Mouse (Mus musculus): Measurements from ENCODE around the gene Derl2.

Gene Derl2

DNA sequence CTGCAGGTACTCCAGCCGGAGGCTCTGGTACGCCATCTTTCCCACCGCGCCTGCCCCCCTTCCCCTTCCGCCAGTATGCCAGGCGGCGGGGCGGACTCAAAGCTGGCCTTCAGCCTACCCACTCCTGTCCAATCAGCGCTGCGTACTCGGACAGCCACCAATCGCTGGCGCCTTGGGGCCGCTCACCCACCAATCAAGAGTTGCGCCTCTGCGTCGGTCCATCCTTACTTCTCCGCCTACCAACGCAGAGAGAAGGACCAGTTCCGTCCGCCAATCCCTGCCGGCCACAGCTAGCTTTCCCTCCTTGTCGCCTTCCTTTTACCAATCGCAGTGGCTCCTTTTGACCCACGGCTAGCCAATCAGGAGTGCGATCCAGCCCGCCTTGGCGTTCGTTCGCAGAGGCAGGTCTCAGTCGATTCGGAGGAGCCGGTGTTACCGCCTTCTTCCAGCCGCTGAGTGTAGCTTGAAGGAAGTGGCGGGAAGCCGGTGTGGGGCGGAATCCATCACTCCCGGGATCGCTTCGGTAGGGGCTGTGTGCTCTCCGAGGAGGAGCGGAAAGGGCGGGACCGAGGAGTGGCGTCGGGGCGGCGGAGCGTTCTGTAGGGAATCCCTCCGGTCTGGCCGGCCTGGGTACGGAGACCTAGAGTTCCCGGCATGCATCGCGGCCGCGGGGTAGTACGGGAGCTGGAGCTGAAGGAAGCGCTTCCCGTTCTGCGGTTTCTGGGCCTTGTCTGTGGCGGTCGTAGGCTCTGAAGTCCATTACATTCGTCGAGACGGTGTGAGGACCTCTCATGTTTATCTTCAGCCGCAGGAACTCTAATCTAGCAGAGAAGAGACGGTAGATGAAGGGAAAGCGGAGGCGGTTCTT, at the start of gene Derl2, which contains the start of gene Mis12:
Gene Derl2 (minus strand): TSS at position 641 of the 868 bp plus-strand sequence.
Gene Mis12 (plus strand): TSS at position 411 of the 868 bp plus-strand sequence.
- DNase-seq (ENCODE audit: extremely low read depth, low read depth, low spot score), result peak; percentile 94

DNA sequence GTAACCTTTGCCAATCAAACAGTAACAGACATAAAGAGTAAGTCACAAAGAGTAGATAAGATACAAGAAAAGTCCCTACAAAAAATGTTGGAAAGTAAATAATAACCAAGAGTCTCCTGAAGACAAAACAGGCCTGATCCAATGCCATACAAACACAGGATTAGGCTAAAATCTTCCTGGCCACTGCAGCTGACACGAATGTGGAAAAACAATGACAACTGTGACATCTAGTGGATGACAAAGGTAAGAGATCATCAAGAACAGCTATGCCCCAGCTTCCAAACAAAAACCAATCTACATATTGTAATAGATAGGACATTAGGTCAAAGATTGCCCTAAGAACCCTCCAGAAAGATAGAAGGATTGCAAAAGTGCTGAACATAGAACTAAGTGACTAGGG, 32.9 kb upstream of the Derl2 start:
- no peak for DNase-seq (ENCODE audit: extremely low read depth, low read depth, low spot score)

DNA sequence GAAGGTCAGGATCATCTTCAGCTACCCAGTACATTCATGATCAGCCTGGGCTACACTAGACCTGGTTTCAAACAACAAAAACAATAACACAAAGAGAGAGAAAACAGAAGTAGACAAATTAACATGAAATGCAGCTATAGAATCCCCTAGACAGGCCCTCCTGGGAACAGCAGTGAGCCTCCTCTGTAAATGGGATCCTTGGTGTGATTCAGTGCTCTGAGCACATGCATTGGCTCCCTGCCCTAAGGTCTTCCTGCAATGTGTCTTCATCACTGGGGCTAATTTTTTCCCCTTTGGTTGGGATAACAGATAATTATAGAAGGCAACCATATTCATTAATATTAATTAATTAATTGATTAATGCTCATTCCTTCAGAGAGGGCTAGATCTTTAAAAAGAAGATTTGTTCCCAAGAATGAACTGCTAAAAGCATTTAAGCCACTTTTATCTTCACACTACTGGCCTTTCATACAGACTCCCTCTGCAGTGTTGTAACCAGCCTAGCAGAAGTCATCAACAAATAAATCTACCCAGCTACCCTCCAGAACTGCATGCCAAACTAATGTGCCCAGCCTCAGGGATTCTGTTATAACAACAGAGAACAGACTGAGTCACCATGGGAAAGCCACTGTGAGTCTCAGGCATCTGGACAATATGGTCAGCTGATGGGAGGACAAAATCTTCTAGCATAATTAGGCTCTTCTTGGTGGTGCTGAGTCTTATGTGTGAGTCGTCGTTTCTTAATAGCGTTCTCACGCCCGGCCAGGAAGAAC, 20.1 kb upstream of the Derl2 start:
- DNase-seq (ENCODE audit: extremely low read depth, low read depth, low spot score), result no peak

DNA sequence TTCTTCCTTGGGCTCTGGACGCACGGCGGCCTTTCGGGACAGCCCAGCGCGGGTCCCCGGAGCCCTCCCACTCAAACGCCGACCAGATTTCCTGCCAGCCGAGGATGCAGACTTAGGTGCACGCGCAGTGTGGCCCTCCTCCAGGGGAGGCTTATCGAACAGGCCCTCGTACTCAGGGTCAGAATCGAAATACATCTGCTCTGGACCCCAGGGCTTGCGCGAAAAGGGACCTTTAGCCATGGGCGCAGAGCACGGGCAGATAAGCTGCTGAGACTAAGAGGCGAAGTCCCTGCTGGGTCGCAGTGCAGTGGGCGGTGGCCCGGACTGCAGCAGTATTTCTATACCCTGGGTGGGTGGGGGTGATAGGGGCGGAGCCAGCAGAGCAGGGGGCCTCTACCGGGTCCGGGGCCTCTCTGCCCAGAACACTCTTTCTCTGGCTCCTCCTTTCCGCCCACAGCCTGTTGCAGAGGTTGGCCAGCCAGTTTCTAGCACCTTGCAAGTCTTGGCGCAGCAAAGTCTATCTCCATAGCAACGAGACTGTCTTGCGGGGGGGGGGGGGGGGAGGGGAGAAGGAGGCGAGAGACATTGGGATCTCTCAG, 13.6 kb upstream of the Derl2 start, which contains the start of gene 6330403K07Rik:
Gene 6330403K07Rik (minus strand): TSS at position 351 of the 599 bp plus-strand sequence.
- DNase-seq (ENCODE audit: extremely low read depth, low read depth, low spot score), result no peak

DNA sequence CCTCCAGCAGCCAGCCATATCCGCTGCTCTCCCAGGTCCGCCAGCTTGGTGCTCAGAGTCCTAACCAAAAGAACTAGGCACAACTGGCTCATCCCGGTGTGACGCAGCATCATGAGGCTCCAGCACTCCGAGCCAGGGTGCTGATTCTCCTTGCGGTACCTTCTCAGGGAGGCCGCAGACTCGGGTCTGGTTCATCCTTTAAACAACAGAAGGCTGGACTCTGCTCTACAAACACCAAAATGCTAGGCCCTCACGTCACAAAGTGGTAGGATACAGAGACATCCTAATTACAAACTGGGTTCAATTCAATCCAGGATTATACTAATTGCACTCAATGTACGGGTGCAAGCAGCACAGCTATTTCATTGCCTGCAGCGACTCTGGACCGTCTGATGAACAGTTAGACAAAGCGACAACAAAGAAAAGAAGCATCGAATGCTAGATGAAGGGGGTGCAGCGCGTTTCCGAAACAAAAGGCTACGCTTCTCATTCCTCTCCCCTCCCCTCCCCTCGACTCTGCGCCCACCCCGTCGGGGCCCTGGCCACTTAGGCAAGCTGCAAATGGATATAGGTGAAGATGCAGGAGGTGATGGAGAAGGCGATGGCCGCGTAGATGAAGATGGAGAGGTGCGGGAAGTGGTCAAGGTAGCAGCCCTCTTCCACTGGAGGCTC, 13.0 kb upstream of the Derl2 start:
- DNase-seq (ENCODE audit: extremely low read depth, low read depth, low spot score), result no peak

DNA sequence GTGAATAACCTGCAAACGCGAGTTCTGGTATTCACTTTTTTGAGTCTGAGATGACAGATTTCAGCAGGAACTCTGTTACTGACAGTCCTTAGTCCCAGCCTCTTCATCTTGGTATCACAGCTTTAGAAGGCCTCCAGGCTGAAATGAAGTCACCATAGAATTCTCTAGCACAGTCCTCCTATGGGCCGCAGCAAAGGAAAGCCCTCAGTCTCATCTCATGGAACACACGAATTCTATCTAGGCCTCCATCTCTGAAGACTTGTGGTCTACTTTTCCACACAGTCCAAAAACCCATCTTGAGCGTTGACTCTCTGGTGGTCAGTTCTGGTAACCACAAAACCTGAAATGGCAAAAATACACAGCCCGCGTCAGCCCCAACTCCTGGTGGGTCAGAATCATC, 12.4 kb upstream of the Derl2 start:
- no peak for DNase-seq (ENCODE audit: extremely low read depth, low read depth, low spot score)

DNA sequence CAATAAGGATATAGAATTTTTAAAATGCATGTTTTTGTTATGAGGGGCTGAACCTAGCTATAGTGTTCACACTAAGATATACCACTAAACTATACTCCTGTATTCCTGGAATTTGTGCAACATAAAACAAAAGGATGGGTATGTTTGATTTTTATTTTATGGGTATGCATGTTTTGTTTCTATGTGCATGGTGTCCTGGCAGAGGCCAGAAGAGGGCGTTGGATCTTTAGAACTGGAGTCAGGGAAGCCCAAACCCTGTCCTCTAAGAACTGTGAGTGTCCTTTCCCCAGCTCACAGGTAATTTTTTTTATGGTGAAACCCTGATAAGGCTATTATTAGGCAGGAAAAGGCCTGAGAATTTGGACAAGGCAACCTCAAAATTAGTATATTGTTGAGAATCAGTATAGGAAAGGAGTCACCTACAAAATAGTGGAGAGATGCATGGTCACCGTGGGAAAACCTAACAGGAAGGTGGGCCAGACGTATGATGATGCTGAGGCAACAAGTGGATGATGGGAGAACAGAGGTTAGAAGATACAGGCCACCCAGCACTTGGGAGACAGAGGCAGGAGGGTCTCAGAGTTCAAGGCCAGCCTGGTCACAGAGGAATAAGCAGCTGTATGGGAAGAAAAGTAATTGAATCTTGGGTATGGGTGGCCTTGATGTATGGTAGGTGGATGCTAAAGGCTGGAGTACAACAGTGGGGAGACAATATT, 9.9 kb upstream of the Derl2 start:
- DNase-seq (ENCODE audit: extremely low read depth, low read depth, low spot score), result no peak

DNA sequence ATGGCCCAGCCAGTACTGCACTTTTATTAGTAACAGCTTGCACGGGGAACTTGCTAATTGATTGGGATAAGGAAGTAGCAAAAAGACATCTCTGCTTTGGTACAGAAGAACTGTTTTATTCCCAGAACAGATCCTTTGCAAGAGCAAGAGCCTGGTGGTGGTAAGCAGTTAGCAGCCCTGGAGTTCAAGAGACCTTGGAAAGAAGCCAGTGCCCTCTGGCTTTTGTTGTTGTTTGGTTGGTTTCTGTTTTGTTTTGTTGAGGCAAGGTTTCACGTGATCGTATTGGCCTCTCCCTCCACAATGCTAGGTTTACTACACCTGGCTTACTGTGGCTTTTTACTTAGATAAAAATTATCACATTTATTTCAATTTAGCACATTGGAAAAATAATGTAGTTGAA, 8.6 kb upstream of the Derl2 start:
- no peak for DNase-seq (ENCODE audit: extremely low read depth, low read depth, low spot score)

DNA sequence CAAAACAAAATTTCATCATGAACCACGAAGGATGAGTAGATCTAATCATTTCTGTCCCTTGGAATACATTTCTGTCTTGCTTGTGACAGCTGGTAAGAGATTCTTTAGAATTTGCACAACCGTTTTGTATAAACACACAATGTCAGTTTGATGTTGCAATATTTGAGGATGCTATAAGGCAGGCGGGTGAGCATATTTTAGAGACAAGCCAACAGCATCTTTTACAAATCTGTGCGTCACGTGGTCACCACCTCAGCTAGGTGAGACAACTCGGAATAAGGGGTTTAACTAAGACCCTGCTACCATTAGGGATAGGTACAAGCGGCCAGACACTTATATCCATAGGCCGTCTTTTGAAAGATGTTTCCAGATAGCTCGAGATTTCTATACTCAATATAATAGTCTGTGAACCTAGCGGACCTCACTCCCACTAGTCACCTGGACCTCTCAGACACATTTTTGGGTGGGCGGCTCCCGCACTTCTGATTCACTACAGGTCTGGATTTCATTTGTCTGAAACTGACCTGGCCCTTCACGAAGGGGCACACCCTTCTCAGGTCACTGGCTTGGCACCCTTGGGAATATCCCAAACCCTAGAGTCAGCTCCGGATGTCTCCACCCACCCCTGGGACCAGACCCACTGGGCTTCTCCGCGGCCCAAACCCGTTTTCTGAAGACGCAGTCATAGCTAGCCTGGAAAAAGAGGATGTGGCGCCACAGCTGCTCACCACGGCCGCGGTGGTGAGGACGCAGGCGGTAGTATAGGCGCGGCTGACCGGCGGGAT, 1.0 kb downstream of the Derl2 start:
- no peak for DNase-seq (ENCODE audit: extremely low read depth, low read depth, low spot score)

DNA sequence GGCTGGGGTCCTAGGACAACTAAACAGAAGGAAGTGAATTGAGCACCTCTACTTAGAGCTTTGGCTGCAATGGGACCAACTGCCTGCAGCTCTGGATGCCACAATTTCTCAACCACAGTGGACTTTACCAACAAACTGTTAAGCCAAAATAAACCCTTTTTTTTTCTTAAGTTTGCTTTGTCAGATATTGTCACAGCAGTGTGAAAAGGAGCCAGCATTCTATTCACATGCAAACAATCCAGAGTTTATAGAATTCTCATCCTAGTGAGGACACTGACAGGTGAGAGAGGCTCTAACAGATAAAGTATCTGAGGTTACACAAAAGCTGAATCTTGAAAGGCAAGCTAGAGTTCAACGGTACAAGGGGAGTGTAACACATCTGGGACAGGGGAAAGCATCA, 2.6 kb downstream of the Derl2 start:
- no peak for DNase-seq (ENCODE audit: extremely low read depth, low read depth, low spot score)

DNA sequence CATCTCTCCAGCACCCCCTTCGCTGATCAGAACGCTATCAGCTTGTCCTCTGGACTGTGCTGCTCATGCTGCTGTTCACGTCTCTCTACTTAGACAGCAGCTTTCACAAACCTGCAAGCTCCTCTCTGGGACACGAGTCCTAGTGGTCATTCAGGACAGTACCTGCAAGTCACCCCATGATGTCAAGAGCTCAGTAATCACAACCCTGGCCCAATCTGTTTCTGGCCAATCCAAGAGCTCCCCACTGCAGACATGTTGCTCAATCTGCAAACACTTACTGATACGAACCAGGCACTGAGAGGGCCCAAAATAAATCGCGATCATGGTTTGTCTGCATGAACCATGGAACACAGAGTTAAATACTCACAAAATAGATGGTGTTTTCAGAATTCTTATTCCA, 6.9 kb downstream of the Derl2 start:
- DNase-seq (ENCODE audit: extremely low read depth, low read depth, low spot score), result no peak

DNA sequence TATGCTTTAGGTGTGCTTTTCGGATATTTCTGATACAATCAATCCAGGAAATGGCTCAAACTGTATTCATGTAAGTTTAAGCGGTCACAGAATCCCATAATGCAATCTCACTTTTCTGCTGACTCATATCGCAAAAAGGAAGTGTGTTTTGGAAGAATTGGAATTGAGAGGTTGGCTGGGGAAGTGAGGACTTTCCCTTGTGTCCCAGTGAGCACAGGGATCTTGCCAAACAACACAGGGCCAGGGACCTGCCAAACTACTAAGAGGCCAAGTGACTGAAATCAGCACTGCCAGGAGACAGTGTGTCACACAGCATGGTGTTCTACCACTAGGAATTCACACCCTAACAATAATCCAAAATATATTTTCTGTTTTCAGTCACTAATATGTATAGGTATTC, 11.3 kb downstream of the Derl2 start:
- no peak for DNase-seq (ENCODE audit: extremely low read depth, low read depth, low spot score)

DNA sequence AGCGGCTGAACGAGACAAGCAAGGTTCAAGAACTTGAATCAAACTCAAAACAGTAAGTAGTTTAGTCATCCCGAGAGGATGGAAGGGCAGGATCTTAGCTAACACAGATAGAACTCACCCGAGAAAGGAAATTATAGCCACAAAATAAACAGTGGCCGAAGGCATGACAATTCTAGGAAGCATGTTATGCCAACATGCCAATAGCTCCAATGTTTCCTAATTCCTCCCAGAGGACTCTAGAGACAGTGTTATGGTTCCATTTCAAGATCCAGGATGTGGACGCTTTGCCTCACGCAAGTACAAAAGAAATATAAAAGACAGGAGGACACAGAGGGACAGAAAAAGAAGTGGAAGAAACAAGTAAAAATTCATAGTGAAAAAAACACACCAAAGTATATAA, 11.8 kb downstream of the Derl2 start:
- no peak for DNase-seq (ENCODE audit: extremely low read depth, low read depth, low spot score)

DNA sequence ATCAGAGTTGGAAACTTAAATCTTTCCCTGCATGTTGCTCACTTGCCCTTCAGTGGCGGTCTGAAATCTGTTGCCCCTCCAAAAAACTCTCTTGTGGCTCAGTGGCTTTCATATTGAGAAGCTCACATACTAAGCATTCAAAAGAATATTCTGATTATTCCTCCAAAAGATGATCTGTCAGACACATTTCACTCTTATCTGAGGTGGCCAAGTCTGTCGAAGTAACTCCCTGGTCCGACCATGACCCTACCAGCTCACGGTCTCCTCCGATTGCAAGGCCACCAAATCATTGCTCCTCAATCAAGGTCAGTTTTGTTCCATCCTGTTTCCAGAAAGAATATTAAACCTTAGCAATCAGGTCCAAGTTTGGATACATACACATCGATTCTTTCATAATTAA, 12.6 kb downstream of the Derl2 start:
- no peak for DNase-seq (ENCODE audit: extremely low read depth, low read depth, low spot score)

DNA sequence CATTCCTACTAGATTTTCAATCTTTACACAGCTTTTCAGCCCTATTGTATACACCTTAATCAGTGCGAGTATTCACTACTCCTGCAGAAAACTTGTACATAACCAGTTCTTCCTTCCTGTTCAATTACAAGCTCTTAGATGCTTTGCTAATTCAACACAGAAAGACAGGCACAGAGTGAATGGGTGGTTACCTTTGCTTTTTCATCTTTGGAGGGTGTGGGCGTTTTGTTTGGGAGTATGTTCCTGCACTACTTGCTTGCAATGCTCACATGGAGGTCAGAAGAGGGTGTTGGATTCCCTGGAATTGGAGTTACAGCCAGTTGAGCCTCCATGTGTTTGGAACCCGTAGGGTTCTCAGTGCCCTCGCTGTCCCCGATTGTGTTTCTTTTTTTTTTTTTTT, 14.6 kb downstream of the Derl2 start:
- DNase-seq (ENCODE audit: extremely low read depth, low read depth, low spot score), result no peak

DNA sequence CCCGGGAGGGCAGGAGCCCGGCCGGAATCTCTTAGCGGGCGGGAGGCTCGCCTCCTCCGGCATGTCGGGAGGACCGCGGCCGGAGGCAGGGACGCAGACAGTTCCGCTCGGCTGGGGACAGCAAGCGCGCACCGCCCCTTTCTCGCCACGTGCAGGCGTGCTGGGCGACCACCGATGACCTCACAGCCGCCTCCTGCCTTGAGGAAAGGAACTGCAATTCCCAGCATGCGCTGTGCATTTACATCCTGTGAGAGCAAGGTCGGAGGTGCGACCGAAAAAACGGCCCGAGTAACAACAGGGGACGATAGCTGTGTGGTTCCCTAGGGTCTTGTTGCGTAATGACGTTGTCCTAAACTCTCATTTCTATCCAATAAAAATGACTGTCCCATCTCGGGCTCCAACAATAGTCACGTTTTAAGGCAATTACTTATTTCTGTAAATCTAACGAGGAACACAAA, 15.3 kb downstream of the Derl2 start, which contains the start of gene Dhx33:
Gene Dhx33 (minus strand): TSS at position 122 of the 458 bp plus-strand sequence.
- DNase-seq (ENCODE audit: extremely low read depth, low read depth, low spot score), result peak; percentile 77

DNA sequence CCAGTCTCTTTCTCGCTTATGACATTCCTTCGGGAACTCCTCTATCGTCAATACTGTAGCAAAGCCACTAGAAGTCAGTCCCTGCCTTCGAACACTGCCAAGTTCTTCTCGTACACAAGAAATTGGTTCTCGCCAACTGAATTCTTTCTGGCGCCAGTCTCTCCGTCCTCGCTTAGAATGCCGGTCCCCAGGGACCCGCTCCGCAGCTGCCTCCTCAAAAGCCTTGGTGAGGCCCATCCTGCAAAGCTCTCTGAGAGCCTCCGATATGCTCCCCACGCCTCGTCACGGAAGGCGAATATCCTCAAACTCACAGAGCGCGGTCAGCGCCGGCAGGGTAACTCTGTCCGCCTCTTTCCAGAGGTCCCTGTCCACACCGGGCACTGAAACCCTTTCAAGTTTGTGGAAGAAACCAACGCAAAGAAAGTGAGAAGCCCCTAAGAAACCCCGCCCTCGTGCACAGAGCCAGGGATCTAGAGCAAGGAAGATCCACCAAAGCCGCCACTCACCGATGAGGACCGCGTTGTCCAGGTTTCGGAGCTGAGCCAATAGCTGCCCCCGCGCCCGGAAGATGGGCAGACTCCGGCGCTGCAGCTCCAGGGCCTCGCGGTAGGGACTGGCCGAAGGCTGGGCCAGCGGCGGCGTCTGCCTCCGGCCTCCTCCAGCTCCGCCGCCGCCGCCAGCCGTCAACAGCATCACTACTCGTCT, 15.9 kb downstream of the Derl2 start:
- DNase-seq (ENCODE audit: extremely low read depth, low read depth, low spot score), result no peak

DNA sequence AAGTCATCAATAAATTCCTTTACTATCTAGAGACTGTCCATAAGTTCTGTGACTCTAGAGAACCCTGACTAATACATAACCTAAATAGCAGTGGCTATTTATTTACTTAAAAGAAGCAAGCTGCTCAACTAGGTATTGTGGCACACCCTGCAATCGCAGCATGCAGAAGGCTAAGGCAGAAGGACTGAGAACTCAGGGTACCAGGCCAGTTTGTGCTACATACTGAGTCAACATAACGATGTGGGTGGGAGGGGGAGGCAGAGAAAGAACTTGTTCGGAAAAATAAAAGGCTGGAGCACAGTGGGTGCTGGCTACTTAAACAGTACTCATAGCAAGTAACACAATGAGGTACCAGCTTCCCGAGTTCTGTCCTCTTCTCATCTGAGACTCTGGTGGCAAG, 18.5 kb downstream of the Derl2 start:
- DNase-seq (ENCODE audit: extremely low read depth, low read depth, low spot score), result no peak

Measured in fat pad, adult 2 months (tissue).